In genomic region chr12:103544213-103544612, GRCm38 (mm10) we compare ENCODE assay signal across 9 mouse cellular contexts. TPM values are rescaled to one million over a fixed set of nuclear protein-coding genes. Genes with fewer than 3 reads are reported as not detected.
A peak's percentile ranks its signal among the peaks of the same experiment; 100 is the strongest.
DNase-seq lines count a peak whose midpoint lies in the region; ATAC-seq lines count a peak whose summit lies in the region.
"Had no signal": no experiment of that assay in that cellular context is flagged by ENCODE, and none has a peak within 500 bp of the region (broad histone marks: within the 10 kb centered on the region; RNA-seq: fewer than 3 reads in every experiment).

No protein-coding gene starts in this region.

- WGBS in midbrain, embryonic 15.5 days = 4% methylated on average over 3 of the region's 3 CpGs

- H3K4me1 ChIP-seq in midbrain, embryonic 15.5 days = no peaks in the 10 kb centered on the region
- H3K4me1 ChIP-seq: limb, embryonic 12.5 days had no signal

- ATAC-seq in common myeloid progenitor, adult 5-6 weeks (replicated peaks; ENCODE audit: low read depth, poor library complexity, severe bottlenecking) = peak; percentile 96
- ATAC-seq in midbrain, embryonic 15.5 days (replicated peaks) = peak; percentile 58; the same call in 1 of the 2 replicates

- intact Hi-C loops in gastrocnemius, postnatal 14 days (cut with DNase I; ENCODE audit: low total_unique reads) = loop anchor here (10.0 kb wide), 1 partner anchor 101 kb away; no protein-coding TSS in a partner anchor

- no peaks in the 10 kb centered on the region for H3K36me3 ChIP-seq in midbrain, embryonic 15.5 days (replicated peaks)
- H3K36me3 ChIP-seq: limb, embryonic 12.5 days had no signal

- no peak overlapping the region for H3K4me2 ChIP-seq in midbrain, embryonic 15.5 days
- H3K4me2 ChIP-seq: limb, embryonic 12.5 days had no signal

- no peak overlapping the region for H3K4me3 ChIP-seq in midbrain, embryonic 15.5 days
- H3K4me3 ChIP-seq: limb, embryonic 12.5 days had no signal

- H3K27ac ChIP-seq in midbrain, embryonic 15.5 days = no peak overlapping the region
- H3K27ac ChIP-seq: limb, embryonic 12.5 days had no signal

- DNase-seq in gastrocnemius, adult 18-20 months (ENCODE audit: low spot score) = peak; percentile 9
- no peak for DNase-seq in gastrocnemius, postnatal 14 days
- peak; percentile 37 for DNase-seq in lung, postnatal 25 days (ENCODE audit: low spot score)
- no peak for DNase-seq in lung, postnatal 14 days
- DNase-seq in right cerebral cortex, postnatal 25 days = no peak
- no peak for DNase-seq in spleen, postnatal 36 days (ENCODE audit: low spot score in 2 of 2)

- no peak overlapping the region for H3K9ac ChIP-seq in midbrain, embryonic 15.5 days
- H3K9ac ChIP-seq: limb, embryonic 12.5 days had no signal

- no peaks in the 10 kb centered on the region for H3K27me3 ChIP-seq in midbrain, embryonic 15.5 days (replicated peaks)
- H3K27me3 ChIP-seq: limb, embryonic 12.5 days had no signal

- no peaks in the 10 kb centered on the region for H3K9me3 ChIP-seq in midbrain, embryonic 15.5 days
- H3K9me3 ChIP-seq: limb, embryonic 12.5 days had no signal

RNA-seq across cellular contexts. Expression of gene Ppp4r4, which starts 12.1 kb away (rescaled TPM):
- total RNA-seq in gastrocnemius, adult 18-20 months (2021) = under 1 TPM; 0.21 to 0.71 TPM
- total RNA-seq in gastrocnemius, postnatal 14 days (2021) = under 1 TPM; 0.27 to 0.84 TPM
- total RNA-seq in common myeloid progenitor, adult 5-6 weeks (2017) = 0.59 TPM in 1 of 2 replicates, not detected in the other
- polyA plus RNA-seq in midbrain, embryonic 15.5 days (2015; fragmentation: Nextera tagmentation; extraction: Ambion mirVana) = 2.7 and 2.9 TPM in 2 replicates

Comparison
In these comparisons a context has a peak if more than half of its experiments do, and no peak if none do; other contexts are left out.
1. DNase-seq: peak in gastrocnemius, adult 18-20 months (single experiment) and lung, postnatal 25 days (single experiment); none in gastrocnemius, postnatal 14 days (single experiment), lung, postnatal 14 days (single experiment), right cerebral cortex, postnatal 25 days (single experiment) and spleen, postnatal 36 days (0 of 2).